Mouse (Mus musculus) spleen, adult 12 weeks (tissue): ENCODE data around the gene Cd5.

ENCODE experiments used
- DNase-seq: peaks from one replicate; pipeline ENCODE4 v3.0.0; 2022; ENCODE audit warnings: low spot score

The Cd5 gene

GRCm38 (mm10) chr19:10758708-10759107 lies 19.9 kb upstream of the Cd5 start:
- DNase-seq, result no peak

GRCm38 (mm10) chr19:10757526-10757925 lies 18.7 kb upstream of the Cd5 start:
- no peak for DNase-seq

GRCm38 (mm10) chr19:10757125-10757524 lies 18.3 kb upstream of the Cd5 start:
- no peak for DNase-seq

GRCm38 (mm10) chr19:10752646-10753045 lies 13.8 kb upstream of the Cd5 start:
- DNase-seq, result no peak

- no peak for DNase-seq
Measured at GRCm38 (mm10) chr19:10752106-10752505, 13.3 kb upstream of the Cd5 start.

- no peak for DNase-seq
Measured at GRCm38 (mm10) chr19:10751607-10752006, 12.8 kb upstream of the Cd5 start.

- DNase-seq, result no peak
Measured at GRCm38 (mm10) chr19:10750161-10750560, 11.4 kb upstream of the Cd5 start.

GRCm38 (mm10) chr19:10749295-10749694 lies 10.5 kb upstream of the Cd5 start:
- no peak for DNase-seq

- DNase-seq, result no peak
Measured at GRCm38 (mm10) chr19:10748401-10749102, 9.8 kb upstream of the Cd5 start.

GRCm38 (mm10) chr19:10747718-10748117 lies 8.9 kb upstream of the Cd5 start:
- DNase-seq, result no peak

GRCm38 (mm10) chr19:10747182-10747581 lies 8.4 kb upstream of the Cd5 start:
- DNase-seq, result no peak

- DNase-seq, result no peak
Measured at GRCm38 (mm10) chr19:10742565-10742964, 3.8 kb upstream of the Cd5 start.

- no peak for DNase-seq
Measured at GRCm38 (mm10) chr19:10742145-10742544, 3.3 kb upstream of the Cd5 start.

GRCm38 (mm10) chr19:10740641-10741440 lies 2.0 kb upstream of the Cd5 start:
- peak; percentile 51 for DNase-seq

GRCm38 (mm10) chr19:10739916-10740315 lies 1.1 kb upstream of the Cd5 start:
- no peak for DNase-seq

GRCm38 (mm10) chr19:10738038-10738437 lies 764 bp downstream of the Cd5 start:
- no peak for DNase-seq

- no peak for DNase-seq
Measured at GRCm38 (mm10) chr19:10735861-10736260, 2.9 kb downstream of the Cd5 start.

GRCm38 (mm10) chr19:10735061-10735460 lies 3.7 kb downstream of the Cd5 start:
- DNase-seq, result no peak

GRCm38 (mm10) chr19:10734554-10734953 lies 4.2 kb downstream of the Cd5 start:
- DNase-seq, result no peak

GRCm38 (mm10) chr19:10733501-10734127 lies 5.2 kb downstream of the Cd5 start:
- DNase-seq, result no peak

- no peak for DNase-seq
Measured at GRCm38 (mm10) chr19:10732741-10733140, 6.1 kb downstream of the Cd5 start.

GRCm38 (mm10) chr19:10731975-10732374 lies 6.8 kb downstream of the Cd5 start:
- no peak for DNase-seq

GRCm38 (mm10) chr19:10730469-10730868 lies 8.3 kb downstream of the Cd5 start:
- no peak for DNase-seq
